Mouse (Mus musculus): ENCODE measurements around the gene Cdc42ep4.

Gene Cdc42ep4

GRCm38 (mm10) chr11:113748797-113749521 lies 2.7 kb downstream of the Cdc42ep4 start:
- no peak for DNase-seq

- DNase-seq: no peak
Measured at GRCm38 (mm10) chr11:113747725-113748380, 3.8 kb downstream of the Cdc42ep4 start.

- DNase-seq: no peak
Measured at GRCm38 (mm10) chr11:113747056-113747455, 4.6 kb downstream of the Cdc42ep4 start.

GRCm38 (mm10) chr11:113745961-113746360 lies 5.7 kb downstream of the Cdc42ep4 start:
- DNase-seq: no peak

- no peak for DNase-seq
Measured at GRCm38 (mm10) chr11:113742998-113743397, 8.7 kb downstream of the Cdc42ep4 start.

- no peak for DNase-seq
Measured at GRCm38 (mm10) chr11:113740100-113740499, 11.6 kb downstream of the Cdc42ep4 start.

GRCm38 (mm10) chr11:113739213-113739612 lies 12.5 kb downstream of the Cdc42ep4 start:
- no peak for DNase-seq

GRCm38 (mm10) chr11:113737912-113738311 lies 13.8 kb downstream of the Cdc42ep4 start:
- no peak for DNase-seq

- DNase-seq: no peak
Measured at GRCm38 (mm10) chr11:113737553-113737854, 14.2 kb downstream of the Cdc42ep4 start.

- no peak for DNase-seq
Measured at GRCm38 (mm10) chr11:113736848-113737552, 14.7 kb downstream of the Cdc42ep4 start.

GRCm38 (mm10) chr11:113735151-113735550 lies 16.5 kb downstream of the Cdc42ep4 start:
- no peak for DNase-seq

GRCm38 (mm10) chr11:113733631-113734364 lies 17.9 kb downstream of the Cdc42ep4 start:
- no peak for DNase-seq

- DNase-seq: no peak
Measured at GRCm38 (mm10) chr11:113731945-113732612, 19.6 kb downstream of the Cdc42ep4 start.

- DNase-seq: no peak
Measured at GRCm38 (mm10) chr11:113730879-113731278, 20.8 kb downstream of the Cdc42ep4 start.

GRCm38 (mm10) chr11:113729917-113730316 lies 21.8 kb downstream of the Cdc42ep4 start:
- DNase-seq: no peak

GRCm38 (mm10) chr11:113729239-113729638 lies 22.4 kb downstream of the Cdc42ep4 start:
- no peak for DNase-seq

GRCm38 (mm10) chr11:113727992-113728391 lies 23.7 kb downstream of the Cdc42ep4 start:
- no peak for DNase-seq

- DNase-seq: no peak
Measured at GRCm38 (mm10) chr11:113726994-113727888, 24.4 kb downstream of the Cdc42ep4 start.

GRCm38 (mm10) chr11:113725235-113726048 lies 26.2 kb downstream of the Cdc42ep4 start:
- no peak for DNase-seq

- DNase-seq: no peak
Measured at GRCm38 (mm10) chr11:113722405-113723090, 29.1 kb downstream of the Cdc42ep4 start.

Measured in right cerebral cortex, adult 18-20 months (tissue).